Comparison of ENCODE assay signal across 1 mouse cellular context in the genomic region with DNA sequence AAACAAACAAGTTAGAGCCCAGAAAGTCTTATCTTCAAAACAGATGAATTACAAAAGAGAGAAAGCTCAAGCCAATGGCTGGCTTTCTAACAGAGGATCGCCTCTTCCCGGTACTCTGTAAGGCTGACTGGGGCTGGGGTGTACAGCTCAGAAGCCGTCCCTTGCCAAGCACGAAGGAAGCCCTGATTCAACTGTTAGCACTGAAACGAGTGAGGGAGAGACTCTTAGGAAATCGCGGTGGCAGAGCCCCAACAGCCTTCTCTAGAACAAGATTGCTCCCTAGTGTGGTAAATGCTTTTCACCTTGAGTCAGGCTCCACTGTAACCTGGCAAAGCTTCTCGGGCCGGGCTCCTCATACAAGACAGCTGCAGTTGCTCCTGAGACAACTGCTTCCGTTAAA.
A peak's percentile ranks its signal among the peaks of the same experiment; 100 is the strongest.
TF ChIP-seq lines count a peak whose summit lies in the region.

No protein-coding gene starts in this region.

TF ChIP-seq in CH12.LX, 34 proteins besides CTCF, POLR2A, EP300 and RAD21 (continued from another document):
- TF ChIP-seq RCOR1 (conservative IDR thresholded peaks at IDR 0.05; ENCODE audit: low read depth, low read length) (0 out of 2 replicates have a peak, but pooled peaks have one; percentile 61), MAX (IDR thresholded peaks at IDR 0.05; ENCODE audit: low read length) (peak; percentile 36; the same call in 1 of the 2 replicates), KAT2A (IDR thresholded peaks at IDR 0.05; ENCODE audit: insufficient replicate concordance, low read length) (no peak), MXI1 (IDR thresholded peaks at IDR 0.05; ENCODE audit: low read depth, low read length) (peak; percentile 50; the same call in 1 of the 2 replicates), UBTF (IDR thresholded peaks at IDR 0.05; ENCODE audit: low read depth, low read length) (peak; percentile 47; the same call in 1 of the 2 replicates), ZKSCAN1 (IDR thresholded peaks at IDR 0.05; ENCODE audit: borderline replicate concordance, low read depth, low read length) (no peak), CHD1 (IDR thresholded peaks at IDR 0.05; ENCODE audit: low read depth, low read length) (no peak; the same call in 1 of the 2 replicates), POLR2AphosphoS2 (IDR thresholded peaks at IDR 0.05; ENCODE audit: low read depth, low read length) (no peak), MYC (IDR thresholded peaks at IDR 0.05; ENCODE audit: low read depth, low read length) (no peak), ELF1 (IDR thresholded peaks at IDR 0.05; ENCODE audit: low read depth, low read length) (0 out of 2 replicates have a peak, but pooled peaks have one; percentile 7), GABPA (IDR thresholded peaks at IDR 0.05; ENCODE audit: insufficient replicate concordance, low read depth, low read length) (no peak), USF2 (conservative IDR thresholded peaks at IDR 0.05; ENCODE audit: low read depth, low read length) (no peak), MEF2A (IDR thresholded peaks at IDR 0.05; ENCODE audit: borderline replicate concordance, low read depth, low read length) (peak; percentile 39; the same call in 1 of the 2 replicates)
TF ChIP-seq in CH12.LX: peak in this region for 15.
